Mouse (Mus musculus) heart, adult 9 months (tissue): ENCODE data around the gene Tcap.

Experiments used
- DNase-seq, 2 experiments: peaks; one replicate each; pipeline ENCODE4 v3.0.0; 2022; ENCODE audit warnings: low spot score in 2 of 2

Gene Tcap

GRCm38 (mm10) chr11:98383261-98384030, at the start of gene Tcap:
Gene Tcap (plus strand): TSS chr11:98383811.
- peak; percentile 70 to 80 for DNase-seq

DNA sequence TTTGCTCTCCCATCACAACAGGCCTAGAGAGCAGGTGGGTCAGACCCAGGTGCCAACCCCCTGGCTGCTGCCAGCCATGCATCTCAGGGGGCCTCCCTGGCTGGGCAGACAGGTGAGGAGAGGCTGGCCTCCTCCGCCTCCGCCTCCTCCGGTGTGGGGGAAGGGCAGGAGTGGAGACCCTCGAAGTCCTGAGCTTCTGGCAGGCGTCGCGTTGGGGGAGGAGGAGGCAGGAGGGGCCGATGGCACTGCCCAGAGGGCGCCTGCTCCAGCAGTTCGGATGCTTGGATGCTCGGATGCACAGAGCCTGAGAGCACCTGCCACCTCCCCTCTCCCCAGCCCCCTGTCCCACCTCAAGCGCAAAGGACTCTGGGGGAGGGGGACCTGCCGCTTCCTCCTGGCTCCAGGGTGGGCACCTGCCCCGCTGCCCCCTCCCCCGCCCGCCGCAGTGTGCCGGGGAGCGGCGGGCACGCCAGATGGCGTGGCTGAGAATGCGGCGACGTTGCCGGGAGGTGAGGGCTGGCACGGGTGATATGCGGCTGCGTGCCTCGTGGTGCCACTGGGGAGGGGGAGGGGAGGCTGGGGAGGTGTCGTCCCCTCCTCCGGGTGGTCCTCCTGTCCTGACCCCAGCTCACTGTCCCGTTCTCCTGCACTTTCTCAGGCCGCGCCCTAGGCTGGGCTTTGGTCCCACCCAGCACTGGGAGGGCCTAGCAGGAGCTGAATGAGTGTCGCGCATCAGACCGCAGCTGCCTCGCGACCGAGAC, 49.5 kb upstream of the Tcap start:
- no peak for DNase-seq

DNA sequence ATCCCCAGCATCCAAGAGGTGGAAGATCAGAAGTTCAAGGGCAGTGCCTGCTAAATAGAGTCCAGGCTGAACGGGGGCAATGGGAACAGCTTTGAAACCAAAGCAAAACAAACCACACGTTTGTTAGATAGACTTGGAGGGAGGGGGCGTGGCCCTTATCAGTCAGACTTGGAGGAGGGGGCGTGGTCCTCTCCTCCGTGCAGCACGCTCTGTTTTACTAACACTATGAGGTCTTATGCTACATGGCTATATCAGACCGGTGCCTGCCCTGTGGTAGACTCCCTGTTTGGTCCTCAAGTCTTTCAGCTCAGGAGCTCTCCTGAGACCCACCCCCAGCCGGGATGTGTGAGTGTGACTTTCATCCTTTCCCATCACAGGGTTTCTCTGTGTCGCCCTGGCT, 48.4 kb upstream of the Tcap start:
- DNase-seq, result no peak

GRCm38 (mm10) chr11:98336245-98337107, 47.1 kb upstream of the Tcap start:
- no peak for DNase-seq

DNA sequence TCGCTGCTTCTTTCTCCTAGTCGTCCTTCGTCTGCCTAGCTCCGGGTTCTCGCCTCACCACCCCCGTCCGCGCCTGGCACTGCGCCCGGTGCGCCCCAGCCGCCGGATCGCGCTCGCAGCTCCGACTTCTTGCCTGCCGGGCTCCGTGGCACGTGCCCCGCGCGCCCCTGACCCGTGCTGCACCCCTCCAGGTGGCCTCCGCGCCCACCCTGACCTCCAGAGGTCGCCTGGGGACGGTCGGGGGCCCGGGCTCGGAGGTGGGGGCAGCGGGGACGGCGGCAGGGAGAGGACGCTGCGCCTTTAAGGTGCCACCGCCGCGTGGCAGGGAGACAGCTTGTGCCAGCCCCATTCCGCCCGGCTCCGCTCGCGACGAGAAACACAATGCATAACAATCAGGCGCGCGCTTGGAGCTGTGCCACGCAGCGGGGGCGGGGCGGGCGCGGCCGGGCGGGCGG, 45.1 kb upstream of the Tcap start:
- no peak for DNase-seq

DNA sequence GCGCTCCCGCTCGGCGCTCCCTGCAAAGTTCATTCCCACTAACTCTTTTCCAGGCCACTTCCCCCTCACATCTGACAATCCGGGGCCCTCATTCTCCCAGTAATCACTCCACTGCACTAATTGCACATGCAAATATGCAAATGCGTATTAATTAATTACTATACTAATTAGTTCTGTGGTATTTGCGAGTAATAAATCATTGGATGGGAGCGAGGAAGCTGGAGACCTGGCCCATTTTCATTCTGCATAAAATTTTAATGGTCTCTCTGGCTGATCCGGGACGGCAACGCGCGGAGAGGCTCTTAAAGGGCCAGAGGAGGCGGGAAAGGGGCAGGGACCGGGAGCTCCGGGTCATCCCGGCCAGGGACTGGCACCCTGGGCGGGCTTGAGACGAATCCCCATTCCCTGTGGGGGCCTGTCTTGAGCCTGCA, 44.5 kb upstream of the Tcap start:
- no peak for DNase-seq

DNA sequence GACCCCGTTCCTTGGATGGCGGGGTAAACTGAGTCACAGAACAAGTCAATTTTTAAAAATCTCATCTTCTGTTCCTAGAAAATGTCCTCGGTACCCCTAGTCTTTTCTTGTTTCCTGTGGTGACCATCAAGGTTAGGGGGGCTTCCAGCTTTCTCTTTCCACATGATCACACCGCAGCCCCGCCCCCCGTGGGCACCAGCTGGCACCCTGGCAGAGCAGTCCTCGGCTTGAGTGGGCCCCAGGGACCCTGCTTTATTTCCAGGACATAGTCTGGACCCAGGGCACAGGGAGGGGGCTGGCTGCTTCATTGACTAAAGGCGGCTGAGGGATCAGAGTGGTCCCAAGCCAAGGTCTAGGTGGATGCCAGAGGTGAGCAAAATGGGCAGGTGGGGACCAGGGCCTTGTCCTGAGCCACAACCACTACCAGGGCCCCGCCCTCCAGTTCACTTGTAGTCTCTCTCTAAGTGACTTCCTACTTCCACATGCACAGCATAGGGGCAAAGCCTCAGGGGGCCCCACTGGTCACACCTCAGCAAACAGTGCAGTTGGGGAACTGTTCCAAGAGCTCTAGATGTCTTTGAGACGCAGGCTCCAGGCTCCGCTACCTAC, 43.8 kb upstream of the Tcap start:
- DNase-seq, result no peak

DNA sequence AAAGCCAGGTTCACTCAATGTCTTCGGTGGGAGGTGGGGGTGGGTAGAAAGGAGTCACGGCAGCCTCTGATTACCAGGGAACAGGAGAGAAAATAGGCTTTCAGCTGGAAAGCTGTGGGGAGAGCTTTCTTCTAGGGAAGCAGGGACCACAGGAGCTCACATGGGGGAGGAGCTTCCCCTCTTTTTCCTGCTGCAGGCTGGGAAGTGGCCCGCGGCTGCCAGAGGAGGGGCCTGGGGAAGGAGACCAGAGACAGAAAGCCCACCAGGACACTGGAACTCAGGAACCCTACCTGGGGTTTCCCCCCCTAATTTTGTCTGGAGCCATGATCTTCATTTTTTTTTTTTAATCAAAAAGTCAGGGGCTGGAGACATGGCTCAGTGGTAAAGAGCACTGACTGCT, 43.0 kb upstream of the Tcap start:
- no peak for DNase-seq

- no peak for DNase-seq
These were observed 42.4 kb upstream of the Tcap start for GRCm38 (mm10) chr11:98341174-98341573.

- peak; percentile 80 to 92 for DNase-seq
These were observed 41.3 kb upstream of the Tcap start for GRCm38 (mm10) chr11:98342000-98342945.

GRCm38 (mm10) chr11:98345253-98345652, 38.4 kb upstream of the Tcap start:
- DNase-seq, result peak; percentile 44 to 64

DNA sequence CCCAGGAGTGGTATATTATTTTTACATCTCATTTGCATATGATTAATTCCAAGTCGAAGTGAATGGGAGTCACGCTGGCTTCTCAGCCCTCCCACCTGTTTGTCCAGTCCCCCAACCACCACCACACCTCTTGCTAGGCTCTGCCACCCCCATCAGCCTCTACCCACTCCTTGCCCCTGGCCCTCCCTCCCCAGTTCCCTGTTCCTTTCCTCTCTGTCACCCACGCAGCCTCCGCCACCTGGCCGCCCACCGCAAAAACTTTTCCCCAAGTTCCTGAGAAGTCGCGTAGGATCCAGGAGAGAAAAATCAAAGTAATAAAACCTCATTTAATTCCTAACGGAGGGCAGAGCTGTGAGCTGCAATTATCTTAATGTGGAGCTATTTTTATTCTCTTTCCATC, 37.4 kb upstream of the Tcap start:
- no peak for DNase-seq

DNA sequence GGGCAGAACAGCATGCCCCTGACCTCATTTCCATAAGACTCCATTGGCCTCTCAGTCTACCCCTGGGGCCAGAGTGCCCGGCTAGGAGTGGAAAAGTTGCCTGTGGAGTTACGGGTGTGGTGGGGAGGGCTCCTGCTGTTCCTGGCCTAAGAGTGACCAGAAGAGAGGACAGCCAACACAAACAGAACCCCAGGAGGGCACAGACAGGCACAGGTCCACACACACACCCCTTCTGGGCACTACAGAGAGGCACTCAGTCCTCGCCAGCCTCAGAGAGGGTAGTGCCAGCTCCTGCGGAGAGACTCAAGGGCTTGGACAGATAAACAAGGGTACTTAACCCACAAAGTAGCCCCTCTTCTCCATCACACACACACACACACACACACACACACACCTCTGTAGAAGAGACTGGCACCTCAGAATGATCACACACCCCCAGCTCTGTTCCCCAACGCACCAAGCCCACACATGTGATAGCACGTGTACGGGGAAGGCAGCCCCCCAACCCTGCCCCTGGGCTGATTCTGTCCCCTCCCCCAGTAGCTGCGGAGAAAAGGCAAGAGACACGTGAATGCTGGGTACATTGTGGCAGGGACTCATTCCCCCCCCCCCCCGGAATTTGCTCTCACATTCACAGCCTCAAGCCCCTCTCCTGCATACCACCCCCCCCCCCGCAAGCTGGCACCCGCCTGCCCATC, 36.1 kb upstream of the Tcap start:
- DNase-seq, result no peak

DNA sequence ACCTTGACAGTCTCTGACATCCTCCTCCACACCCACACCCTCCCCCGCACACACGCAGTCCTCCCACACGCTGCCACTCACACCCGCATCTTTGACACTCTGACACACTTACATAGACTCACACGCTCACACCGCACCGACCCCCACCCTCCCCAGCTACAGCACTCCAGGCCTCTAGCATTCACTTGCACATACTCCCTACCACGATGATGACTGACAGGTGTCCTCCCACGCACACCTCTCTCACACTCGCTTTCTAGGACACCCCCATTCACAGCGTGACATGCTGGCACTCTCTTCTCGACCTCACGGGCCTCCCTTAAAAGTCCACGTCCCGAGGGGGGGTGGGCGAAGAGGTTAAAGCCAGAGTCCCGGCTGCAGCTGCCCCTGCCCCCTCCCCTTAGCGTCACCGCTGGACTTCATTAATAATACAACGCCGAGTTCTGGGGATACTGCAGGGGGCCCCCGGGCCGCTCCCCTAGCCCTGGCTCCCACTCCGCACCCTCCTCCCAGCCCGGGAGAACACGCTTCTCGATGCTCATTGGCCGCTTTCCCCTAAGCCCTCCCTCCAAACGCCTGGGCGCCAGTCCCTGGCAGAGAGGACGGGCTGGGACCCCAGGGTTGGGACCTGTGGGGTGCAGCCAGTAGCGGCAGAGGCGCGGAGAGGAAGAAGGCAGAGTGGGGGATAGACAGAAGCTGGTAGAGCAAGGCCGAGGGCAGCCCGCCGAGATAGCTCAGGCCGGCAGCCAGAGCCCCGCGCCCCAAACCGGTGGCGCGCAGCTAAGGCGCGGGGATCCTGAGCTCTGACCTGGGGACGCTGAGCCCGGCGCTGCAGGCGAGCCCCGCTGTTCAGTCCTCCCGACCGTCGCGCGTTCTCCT, 35.3 kb upstream of the Tcap start, which contains the start of gene Ppp1r1b:
Gene Ppp1r1b (plus strand): TSS at position 322 of the 879 bp plus-strand sequence.
- DNase-seq, result peak; percentile 29 to 48

GRCm38 (mm10) chr11:98349308-98349707, 34.3 kb upstream of the Tcap start:
- no peak for DNase-seq

DNA sequence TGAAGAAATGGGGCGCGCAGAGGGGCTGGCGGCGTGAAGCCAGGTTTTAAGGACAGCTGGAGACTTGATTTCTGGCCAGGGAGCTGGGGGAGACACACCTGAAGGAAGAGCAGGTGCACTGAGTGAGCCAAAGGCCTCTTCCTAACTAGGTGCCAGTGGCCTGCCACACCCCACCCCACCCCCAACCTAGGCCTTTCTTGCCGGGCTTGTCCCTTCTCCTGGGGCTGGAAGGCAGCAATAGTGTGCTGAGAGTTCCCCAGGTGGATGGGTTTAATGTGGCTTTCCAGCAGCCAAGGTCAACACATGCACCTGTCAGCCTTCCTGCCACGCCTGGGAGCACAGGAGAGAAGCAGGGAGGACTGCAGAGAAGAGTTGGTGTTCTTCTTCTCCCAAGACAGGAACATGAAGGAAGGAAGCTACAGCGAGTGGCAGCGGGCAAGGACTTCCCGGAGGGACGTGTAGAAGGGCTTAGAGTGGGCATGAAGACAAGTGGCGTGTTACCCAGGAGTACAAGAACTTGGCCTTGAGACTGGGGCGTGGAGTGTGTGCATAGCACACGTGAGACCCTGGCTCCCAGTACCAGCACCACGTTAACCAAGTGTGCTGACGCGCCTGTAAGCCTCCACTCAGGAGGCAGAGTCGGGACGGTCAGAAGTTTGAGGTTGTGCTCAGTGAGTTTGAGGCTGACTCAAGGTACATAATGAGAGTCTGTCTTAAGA, 31.2 kb upstream of the Tcap start:
- DNase-seq, result no peak

DNA sequence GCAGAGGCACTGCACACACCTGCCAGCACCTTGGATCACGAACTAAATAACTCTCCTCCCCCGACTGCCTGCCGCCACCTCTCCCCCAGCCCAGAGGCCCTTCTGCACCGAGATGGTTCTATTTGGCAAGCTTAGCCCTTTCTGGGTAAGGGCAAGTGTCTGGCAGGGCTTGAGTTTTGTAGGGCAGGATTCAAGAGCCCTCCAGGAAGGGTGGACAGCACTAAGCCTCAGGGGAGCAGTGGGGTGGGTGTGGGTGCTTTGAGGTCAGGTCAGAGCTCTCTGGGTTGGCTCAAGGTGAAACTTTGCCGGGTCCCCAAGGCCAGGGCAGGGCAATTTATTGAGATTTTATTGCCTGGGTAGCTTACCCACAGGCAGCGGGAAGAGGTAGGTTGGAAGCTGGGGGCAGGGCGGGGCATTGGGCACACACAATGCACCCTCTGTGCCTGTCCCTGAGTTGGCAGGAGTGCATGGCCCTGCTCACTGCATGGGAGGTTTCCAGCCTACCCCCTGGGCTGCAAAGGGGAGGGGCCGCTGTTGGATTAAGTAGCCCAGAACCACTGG, 29.9 kb upstream of the Tcap start:
- no peak for DNase-seq

GRCm38 (mm10) chr11:98354445-98354844, 29.2 kb upstream of the Tcap start:
- DNase-seq, result no peak
